Mouse (Mus musculus): ENCODE results near the gene Pparg. TPM values are rescaled to one million over a fixed set of nuclear protein-coding genes. Genes with fewer than 3 reads are reported as not detected.

Pparg gene
- polyA plus RNA-seq, 1 experiment: 5.2 TPM

- Histone ChIP-seq H3K4me1 (ENCODE audit: control insufficient read depth, insufficient read depth, insufficient read length, low read length) (peaks cover 29% of the 10 kb centered on the region), H3K27ac (ENCODE audit: insufficient read depth, low read depth, low read length) (no peak overlapping the region), H3K36me3 (ENCODE audit: control insufficient read depth, insufficient read depth, low read length) (no peaks in the 10 kb centered on the region), H3K27me3 (ENCODE audit: control insufficient read depth, insufficient read depth, low read length) (no peaks in the 10 kb centered on the region), H3K4me3 (ENCODE audit: low read depth, low read length) (no peak overlapping the region)
- 89% methylated on average over 5 of the region's 5 CpGs for WGBS
- TF ChIP-seq CTCF (IDR thresholded peaks at IDR 0.05; ENCODE audit: extremely low read depth, insufficient read length, insufficient replicate concordance, low read depth, low read length): no peak
- TF ChIP-seq POLR2A (IDR thresholded peaks at IDR 0.05; ENCODE audit: low read depth, low read length): no peak
These were observed 144.2 kb downstream of the Pparg start for GRCm38 (mm10) chr6:115504915-115505314.

- 96% methylated on average over 1 of the region's 1 CpGs for WGBS
- no peaks in the 10 kb centered on the region for H3K27me3 ChIP-seq (ENCODE audit: control insufficient read depth, insufficient read depth, low read length)
- TF ChIP-seq CTCF (IDR thresholded peaks at IDR 0.05; ENCODE audit: extremely low read depth, insufficient read length, insufficient replicate concordance, low read depth, low read length) (no peak), POLR2A (IDR thresholded peaks at IDR 0.05; ENCODE audit: low read depth, low read length) (no peak)
- H3K4me1 ChIP-seq (ENCODE audit: control insufficient read depth, insufficient read depth, insufficient read length, low read length): peaks cover 24% of the 10 kb centered on the region
- no peak overlapping the region for H3K4me3 ChIP-seq (ENCODE audit: low read depth, low read length)
- no peak overlapping the region for H3K27ac ChIP-seq (ENCODE audit: insufficient read depth, low read depth, low read length)
- no peaks in the 10 kb centered on the region for H3K36me3 ChIP-seq (ENCODE audit: control insufficient read depth, insufficient read depth, low read length)
These were observed 145.7 kb downstream of the Pparg start for GRCm38 (mm10) chr6:115506425-115506824.

- Histone ChIP-seq H3K4me1 (ENCODE audit: control insufficient read depth, insufficient read depth, insufficient read length, low read length) (no peaks in the 10 kb centered on the region; the same call in 1 of the 2 replicates), H3K36me3 (ENCODE audit: control insufficient read depth, insufficient read depth, low read length) (no peaks in the 10 kb centered on the region), H3K27me3 (ENCODE audit: control insufficient read depth, insufficient read depth, low read length) (no peaks in the 10 kb centered on the region), H3K27ac (ENCODE audit: insufficient read depth, low read depth, low read length) (no peak overlapping the region), H3K4me3 (ENCODE audit: low read depth, low read length) (no peak overlapping the region)
- 95% methylated on average over 3 of the region's 3 CpGs for WGBS
- TF ChIP-seq POLR2A (IDR thresholded peaks at IDR 0.05; ENCODE audit: low read depth, low read length): no peak
- no peak for TF ChIP-seq CTCF (IDR thresholded peaks at IDR 0.05; ENCODE audit: extremely low read depth, insufficient read length, insufficient replicate concordance, low read depth, low read length)
These were observed 150.7 kb downstream of the Pparg start for GRCm38 (mm10) chr6:115511447-115511846.

- Histone ChIP-seq H3K4me3 (ENCODE audit: low read depth, low read length) (no peak overlapping the region), H3K36me3 (ENCODE audit: control insufficient read depth, insufficient read depth, low read length) (no peaks in the 10 kb centered on the region), H3K4me1 (ENCODE audit: control insufficient read depth, insufficient read depth, insufficient read length, low read length) (no peaks in the 10 kb centered on the region; the same call in 1 of the 2 replicates), H3K27ac (ENCODE audit: insufficient read depth, low read depth, low read length) (no peak overlapping the region), H3K27me3 (ENCODE audit: control insufficient read depth, insufficient read depth, low read length) (no peaks in the 10 kb centered on the region)
- WGBS: 88% methylated on average over 4 of the region's 4 CpGs
- TF ChIP-seq CTCF (IDR thresholded peaks at IDR 0.05; ENCODE audit: extremely low read depth, insufficient read length, insufficient replicate concordance, low read depth, low read length): no peak
- no peak for TF ChIP-seq POLR2A (IDR thresholded peaks at IDR 0.05; ENCODE audit: low read depth, low read length)
These were observed 152.5 kb downstream of the Pparg start for GRCm38 (mm10) chr6:115513207-115513606.

- Histone ChIP-seq H3K4me3 (ENCODE audit: low read depth, low read length) (no peak overlapping the region), H3K4me1 (ENCODE audit: control insufficient read depth, insufficient read depth, insufficient read length, low read length) (peaks cover 2% of the 10 kb centered on the region), H3K27ac (ENCODE audit: insufficient read depth, low read depth, low read length) (no peak overlapping the region), H3K27me3 (ENCODE audit: control insufficient read depth, insufficient read depth, low read length) (no peaks in the 10 kb centered on the region), H3K36me3 (ENCODE audit: control insufficient read depth, insufficient read depth, low read length) (no peaks in the 10 kb centered on the region)
- no peak for TF ChIP-seq CTCF (IDR thresholded peaks at IDR 0.05; ENCODE audit: extremely low read depth, insufficient read length, insufficient replicate concordance, low read depth, low read length)
- no peak for TF ChIP-seq POLR2A (IDR thresholded peaks at IDR 0.05; ENCODE audit: low read depth, low read length)
- whole genome bisulfite sequencing: 84% methylated on average over 4 of the region's 4 CpGs
These were observed 157.2 kb downstream of the Pparg start for GRCm38 (mm10) chr6:115517904-115518303.

GRCm38 (mm10) chr6:115518352-115518751, 157.6 kb downstream of the Pparg start:
- H3K36me3 ChIP-seq (ENCODE audit: control insufficient read depth, insufficient read depth, low read length): no peaks in the 10 kb centered on the region
- peaks cover 2% of the 10 kb centered on the region for H3K4me1 ChIP-seq (ENCODE audit: control insufficient read depth, insufficient read depth, insufficient read length, low read length)
- H3K27me3 ChIP-seq (ENCODE audit: control insufficient read depth, insufficient read depth, low read length): no peaks in the 10 kb centered on the region
- no peak overlapping the region for H3K4me3 ChIP-seq (ENCODE audit: low read depth, low read length)
- H3K27ac ChIP-seq (ENCODE audit: insufficient read depth, low read depth, low read length): no peak overlapping the region
- TF ChIP-seq POLR2A (IDR thresholded peaks at IDR 0.05; ENCODE audit: low read depth, low read length) (no peak), CTCF (IDR thresholded peaks at IDR 0.05; ENCODE audit: extremely low read depth, insufficient read length, insufficient replicate concordance, low read depth, low read length) (no peak)
- WGBS: 83% methylated on average over 2 of the region's 2 CpGs

GRCm38 (mm10) chr6:115519275-115519699, 158.5 kb downstream of the Pparg start:
- TF ChIP-seq POLR2A (IDR thresholded peaks at IDR 0.05; ENCODE audit: low read depth, low read length) (no peak), CTCF (IDR thresholded peaks at IDR 0.05; ENCODE audit: extremely low read depth, insufficient read length, insufficient replicate concordance, low read depth, low read length) (no peak)
- 23% methylated on average over 12 of the region's 12 CpGs for WGBS
- H3K4me3 ChIP-seq (ENCODE audit: low read depth, low read length): no peak overlapping the region
- peaks cover 2% of the 10 kb centered on the region for H3K4me1 ChIP-seq (ENCODE audit: control insufficient read depth, insufficient read depth, insufficient read length, low read length)
- no peaks in the 10 kb centered on the region for H3K27me3 ChIP-seq (ENCODE audit: control insufficient read depth, insufficient read depth, low read length)
- no peaks in the 10 kb centered on the region for H3K36me3 ChIP-seq (ENCODE audit: control insufficient read depth, insufficient read depth, low read length)
- no peak overlapping the region for H3K27ac ChIP-seq (ENCODE audit: insufficient read depth, low read depth, low read length)

All from small intestine, adult 2 months (tissue).